Mouse (Mus musculus) adrenal gland, adult (tissue): ENCODE measurements around the gene Nomo1.

Experiments used
- DNase-seq, 2 experiments: peaks; one replicate each; pipeline ENCODE4 v3.0.0; 2022 to 2023; ENCODE audit warnings: low spot score in 1 of 2; ENCODE audit not compliant: inconsistent age in 2 of 2

The Nomo1 gene

GRCm38 (mm10) chr7:46044106-46044505 lies 10.6 kb downstream of the Nomo1 start:
- DNase-seq, result no peak

- no peak for DNase-seq
Observed at GRCm38 (mm10) chr7:46045882-46046281, 12.4 kb downstream of the Nomo1 start.

- no peak for DNase-seq
Observed at GRCm38 (mm10) chr7:46047873-46048562, 14.5 kb downstream of the Nomo1 start.

GRCm38 (mm10) chr7:46049981-46050380 lies 16.5 kb downstream of the Nomo1 start:
- DNase-seq, result no peak

- peak in 1 of 2 experiments; percentile 38 for DNase-seq
Observed at GRCm38 (mm10) chr7:46052161-46052821, 18.8 kb downstream of the Nomo1 start.

GRCm38 (mm10) chr7:46053566-46053965 lies 20.1 kb downstream of the Nomo1 start:
- DNase-seq, result no peak

- no peak for DNase-seq
Observed at GRCm38 (mm10) chr7:46058882-46059281, 25.4 kb downstream of the Nomo1 start.

GRCm38 (mm10) chr7:46060688-46061087 lies 27.2 kb downstream of the Nomo1 start:
- peak; percentile 12 to 81 for DNase-seq

- no peak for DNase-seq
Observed at GRCm38 (mm10) chr7:46061614-46062013, 28.1 kb downstream of the Nomo1 start.

- no peak for DNase-seq
Observed at GRCm38 (mm10) chr7:46063296-46063695, 29.8 kb downstream of the Nomo1 start.

GRCm38 (mm10) chr7:46068831-46069230 lies 35.3 kb downstream of the Nomo1 start:
- no peak for DNase-seq

GRCm38 (mm10) chr7:46076844-46077243 lies 43.3 kb downstream of the Nomo1 start:
- DNase-seq, result no peak

- no peak for DNase-seq
Observed at GRCm38 (mm10) chr7:46077675-46078074, 44.2 kb downstream of the Nomo1 start.

- no peak for DNase-seq
Observed at GRCm38 (mm10) chr7:46084024-46084423, 50.5 kb downstream of the Nomo1 start.

- no peak for DNase-seq
Observed at GRCm38 (mm10) chr7:46084839-46085513, 51.5 kb downstream of the Nomo1 start.

- no peak for DNase-seq
Observed at GRCm38 (mm10) chr7:46086378-46086777, 52.9 kb downstream of the Nomo1 start.

GRCm38 (mm10) chr7:46088241-46088640 lies 54.7 kb downstream of the Nomo1 start:
- DNase-seq, result no peak

GRCm38 (mm10) chr7:46092803-46093202 lies 59.3 kb downstream of the Nomo1 start:
- no peak for DNase-seq

- DNase-seq, result peak; percentile 62 to 88
Observed at GRCm38 (mm10) chr7:46096136-46096535, 62.6 kb downstream of the Nomo1 start.

GRCm38 (mm10) chr7:46097319-46097783 lies 63.9 kb downstream of the Nomo1 start:
- no peak for DNase-seq

GRCm38 (mm10) chr7:46098221-46098918 lies 64.9 kb downstream of the Nomo1 start:
- DNase-seq, result no peak
